Mouse (Mus musculus): ENCODE results near the gene Usp51.

DNA sequence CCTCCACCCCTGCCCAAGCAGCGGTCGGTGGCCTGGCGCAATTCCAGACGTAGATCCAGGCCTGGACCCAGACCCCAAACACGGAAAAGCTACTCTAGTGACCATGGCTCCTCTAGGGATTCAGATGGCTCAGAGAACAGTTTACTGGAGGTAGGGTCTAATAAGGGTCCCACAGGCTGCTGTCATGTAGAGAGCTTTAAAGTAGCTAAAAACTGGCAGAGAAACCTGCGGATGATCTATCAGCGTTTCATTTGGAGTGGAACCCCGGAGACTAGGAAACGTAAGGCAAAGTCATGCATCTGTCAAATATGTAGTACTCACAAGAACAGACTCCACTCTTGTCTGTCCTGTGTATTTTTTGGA lies 1.4 kb downstream of the Usp51 start:
- TF ChIP-seq CTCF (IDR thresholded peaks at IDR 0.05; ENCODE audit: insufficient read depth, low read length) (no peak), POLR2A (IDR thresholded peaks at IDR 0.05; ENCODE audit: borderline replicate concordance, extremely low read depth, low read depth, low read length) (no peak)
